Mouse (Mus musculus) heart, adult 2 months (tissue): ENCODE measurements around the gene Zbtb8b.

Experiments used
- CTCF ChIP-seq: fragments of 200-600 bp; IDR thresholded peaks from 2 replicates; pipeline ENCODE4 v1.8.1; 2022; ENCODE audit warnings: antibody characterized with exemption, mild to moderate bottlenecking, moderate library complexity
- EP300 ChIP-seq: fragments of 200-500 bp; IDR thresholded peaks from 2 replicates; pipeline ENCODE4 v1.6.1; 2011; ENCODE audit warnings: low read depth, low read length, control low read depth; ENCODE audit not compliant: insufficient read depth
- POLR2A ChIP-seq: fragments of 200-500 bp; IDR thresholded peaks from 2 replicates; pipeline ENCODE4 v1.6.1; 2011; ENCODE audit warnings: mild to moderate bottlenecking, low read depth, low read length, control low read depth; ENCODE audit not compliant: insufficient read depth

- no peak for TF ChIP-seq POLR2A
- TF ChIP-seq EP300 = no peak
- TF ChIP-seq CTCF = no peak
These were observed 7.3 kb upstream of the Zbtb8b start for GRCm38 (mm10) chr4:129447778-129448563.
